Mouse (Mus musculus) Muller cell, postnatal 12 days (primary cell): ENCODE data around the gene Hspa2.
A peak's percentile ranks its signal among the peaks of the same experiment; 100 is the strongest.

Experiments
- DNase-seq: peaks from one replicate; pipeline ENCODE4 v3.0.0-alpha.2; 2015; ENCODE audit errors: inconsistent ontology term

Gene Hspa2

DNA sequence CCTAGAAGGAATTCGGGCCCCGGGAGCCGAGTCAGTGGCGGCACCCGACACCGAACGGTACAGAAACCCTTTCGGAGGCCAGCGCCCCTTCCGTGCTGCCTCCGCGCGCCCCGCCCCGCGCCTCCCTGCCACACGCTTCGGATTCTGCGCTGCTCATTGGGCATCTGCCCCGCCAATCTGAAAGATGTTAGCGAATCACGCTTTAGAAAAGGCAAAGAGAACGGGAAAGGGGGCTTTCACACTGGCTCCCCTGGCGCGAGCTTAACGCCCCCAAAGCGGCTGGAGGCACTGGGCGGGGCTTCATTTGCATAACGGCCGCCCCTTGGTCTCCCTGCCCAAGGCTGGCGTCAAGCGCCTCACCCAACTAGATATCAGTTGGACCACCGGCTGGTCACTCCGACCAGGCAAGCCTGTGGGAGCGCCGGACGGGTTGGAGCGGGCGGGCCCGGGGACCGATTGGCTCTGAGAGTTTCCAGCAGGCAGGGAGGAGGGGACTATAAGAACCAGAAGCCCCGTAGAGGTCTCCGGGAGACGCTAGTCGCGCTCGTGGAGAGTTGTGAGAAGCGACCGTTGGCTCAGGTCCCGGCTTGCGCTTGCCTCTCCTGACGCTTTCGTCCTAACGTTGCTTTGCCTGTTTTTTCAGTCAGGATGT is at the start of gene Hspa2:
Gene Hspa2 (plus strand): TSS at position 291 of the 652 bp plus-strand sequence.
- DNase-seq, result peak; percentile 100

DNA sequence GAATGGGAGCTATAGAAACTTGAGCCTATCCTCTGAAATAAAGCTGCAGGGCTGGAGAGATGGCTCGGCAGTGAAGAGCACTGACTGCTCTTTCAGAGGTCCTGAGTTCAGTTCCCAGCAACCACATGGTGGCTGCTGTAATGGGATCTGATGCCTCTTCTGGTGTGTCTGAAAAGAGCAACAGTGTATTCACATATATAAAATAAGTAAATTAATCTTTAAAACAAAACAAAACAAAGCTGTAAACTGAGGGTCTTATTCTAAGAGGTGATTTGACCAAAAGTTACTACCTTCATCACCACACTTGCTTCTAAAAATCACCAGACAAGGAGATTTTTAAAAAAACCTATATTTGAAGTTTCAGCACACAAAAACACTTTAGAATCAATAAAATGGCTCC is 43.1 kb upstream of the Hspa2 start:
- no peak for DNase-seq

DNA sequence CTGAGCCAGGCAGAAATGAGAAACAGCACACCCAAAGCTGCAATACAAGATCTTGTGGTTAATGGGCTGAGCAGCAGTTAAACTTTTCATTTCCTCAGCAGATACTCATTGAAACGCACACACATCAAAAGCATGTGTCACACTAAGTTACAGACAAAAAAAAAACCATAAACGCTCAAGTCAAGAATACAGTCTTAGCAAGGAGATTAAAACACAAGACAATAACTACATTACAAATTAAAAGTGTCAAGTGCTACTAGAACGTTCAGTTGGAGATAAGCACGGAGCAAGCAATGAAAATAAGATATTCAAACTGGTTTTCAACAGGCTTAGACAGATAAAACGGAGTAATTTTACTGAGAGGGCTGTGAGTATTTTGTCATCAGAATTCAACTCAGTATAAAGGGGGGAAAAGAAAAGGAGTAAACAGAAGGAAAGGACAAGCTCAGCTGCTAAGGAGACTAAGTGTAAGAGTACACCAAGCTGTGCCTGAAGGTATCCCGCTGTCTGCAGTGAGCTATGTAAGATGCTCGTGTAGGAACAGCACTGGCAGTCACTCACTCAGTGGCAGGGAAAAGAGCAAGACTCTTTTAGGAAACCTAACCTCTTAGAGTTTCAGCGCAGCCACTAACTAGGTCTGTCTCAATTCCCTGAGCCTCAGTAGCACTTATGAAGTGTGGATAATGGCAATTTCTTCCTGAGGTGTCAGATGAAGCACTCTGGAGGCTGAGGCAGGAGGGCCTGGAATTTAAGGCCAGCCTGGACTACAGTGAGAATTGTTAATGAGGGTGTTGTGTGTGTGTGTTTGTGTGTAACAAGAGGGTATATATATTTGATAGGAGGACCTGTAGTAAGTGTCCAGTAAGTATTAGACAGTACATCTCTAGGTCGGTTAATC is 42.3 kb upstream of the Hspa2 start:
- no peak for DNase-seq

DNA sequence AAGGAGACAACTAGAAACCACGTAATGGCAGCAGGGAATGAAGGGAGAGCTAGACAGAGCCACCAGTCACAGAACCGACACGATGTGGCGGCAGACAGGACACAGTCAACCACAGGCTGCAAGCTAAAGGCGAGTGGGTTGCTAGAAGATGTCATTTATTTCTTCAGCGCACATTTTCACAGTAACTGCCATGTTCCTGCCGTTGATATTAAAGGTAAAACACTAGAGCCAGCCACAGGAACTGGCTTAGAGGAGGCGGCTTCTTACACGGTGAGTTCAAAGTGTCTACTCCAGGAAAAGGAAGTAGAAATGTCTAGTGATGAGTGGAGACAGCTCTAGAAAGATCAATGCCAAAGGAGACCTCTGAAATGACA is 41.7 kb upstream of the Hspa2 start:
- no peak for DNase-seq

DNA sequence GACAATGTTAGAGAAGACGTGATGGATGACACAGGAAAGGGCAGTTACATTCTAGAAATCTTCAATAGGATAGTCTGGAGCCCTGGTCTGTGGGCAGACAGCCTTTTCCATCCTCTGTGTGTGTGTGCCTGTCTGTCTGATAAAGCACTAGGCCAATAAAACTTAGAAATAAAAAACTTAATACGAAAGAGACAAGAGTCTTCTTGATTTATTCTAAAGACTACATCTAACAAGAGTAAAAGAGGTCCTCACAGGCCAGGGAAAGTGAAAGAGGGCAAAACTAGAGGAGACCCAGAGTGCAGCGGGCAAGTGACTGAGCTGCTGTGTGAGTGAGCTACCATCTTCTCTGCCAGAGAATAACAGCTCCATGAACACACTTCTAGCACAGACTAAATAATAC is 37.7 kb upstream of the Hspa2 start:
- DNase-seq, result no peak

DNA sequence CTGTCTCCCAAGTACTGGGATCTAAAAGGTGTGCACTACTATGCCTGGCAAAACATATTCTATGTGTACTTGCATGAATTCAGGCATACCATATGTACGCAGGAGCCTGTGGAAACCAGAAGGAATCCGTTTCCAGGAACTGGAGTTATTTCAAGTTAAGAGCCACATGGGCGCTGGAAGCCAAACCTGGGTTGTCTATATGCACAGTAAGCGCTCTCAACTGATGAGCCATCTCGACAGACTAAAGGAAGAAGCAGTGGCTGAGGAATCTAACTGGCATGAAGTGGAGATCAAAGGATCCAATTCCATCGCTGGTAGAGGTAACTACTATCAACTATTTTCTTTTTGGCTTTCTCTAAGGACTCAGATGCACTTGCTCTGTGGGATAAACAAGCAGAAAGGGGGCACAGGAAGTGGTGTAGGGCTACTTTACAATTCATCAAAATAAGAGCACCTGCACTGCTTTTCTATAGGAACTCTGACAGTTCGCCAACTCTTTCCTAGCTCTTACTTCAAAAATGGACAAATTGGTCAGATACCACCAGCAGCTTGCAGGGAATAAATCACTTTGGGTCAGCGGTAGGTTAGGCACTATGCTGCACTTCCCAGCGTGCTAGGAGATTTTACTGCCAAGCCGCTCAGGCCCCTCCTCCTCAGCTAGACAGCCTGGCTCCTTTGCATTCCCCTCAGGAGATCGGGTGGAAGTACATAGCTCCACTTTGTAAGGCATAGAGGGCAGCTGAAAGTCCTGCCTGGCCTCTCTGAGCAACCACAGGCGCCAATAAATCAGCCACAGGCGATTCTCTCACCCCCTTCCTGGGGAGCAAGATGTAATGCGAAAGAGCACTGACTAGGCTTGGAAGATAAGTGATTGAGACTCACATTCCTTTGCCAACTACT is 36.6 kb upstream of the Hspa2 start:
- DNase-seq, result peak; percentile 64

DNA sequence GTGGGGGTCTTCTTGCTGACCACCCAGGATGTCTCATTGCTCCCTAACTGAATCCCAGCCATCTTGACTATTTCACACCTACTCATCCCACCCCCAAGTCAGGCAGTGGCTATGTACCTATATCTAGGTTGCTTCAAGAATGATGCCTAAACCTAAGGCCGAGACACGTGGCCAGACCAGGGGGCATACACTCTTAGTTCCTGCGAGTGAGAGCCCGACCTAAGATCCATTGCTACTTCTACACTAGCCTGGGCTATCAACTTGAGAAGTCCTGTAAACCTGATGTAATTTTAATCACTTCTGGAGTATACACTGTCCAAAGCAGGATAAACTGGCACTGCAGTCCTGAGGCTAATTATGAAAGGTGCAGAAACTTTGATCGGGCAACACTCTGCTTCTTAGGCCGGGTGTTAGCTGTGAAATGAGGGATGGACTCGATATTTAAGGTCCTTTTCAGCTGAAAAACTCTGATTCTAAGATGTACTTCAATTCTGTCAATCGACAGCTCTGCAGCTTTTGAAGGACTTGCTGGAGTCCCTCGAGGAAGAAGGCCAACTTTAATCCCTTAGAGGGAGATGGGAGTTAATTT is 35.7 kb upstream of the Hspa2 start:
- no peak for DNase-seq

DNA sequence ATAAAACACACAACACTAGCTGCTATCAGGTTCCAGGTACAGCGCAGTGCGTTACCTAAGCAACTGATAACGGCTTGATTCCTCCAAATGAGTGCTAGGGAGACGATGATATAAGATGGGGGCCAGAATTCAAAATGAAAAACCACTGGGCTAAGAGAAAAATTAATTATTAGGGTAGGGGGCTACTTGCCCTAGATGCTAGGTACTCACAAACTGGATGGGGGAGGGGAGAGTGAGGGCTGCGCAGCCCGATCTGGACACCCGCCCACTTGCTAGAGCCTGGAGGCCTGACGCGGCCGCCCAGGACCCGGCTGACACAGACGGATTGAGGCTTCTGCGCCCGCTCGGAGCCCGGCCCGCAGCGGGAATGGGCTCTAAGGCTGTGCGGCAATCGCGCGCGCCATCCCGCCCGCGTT is 35.2 kb upstream of the Hspa2 start:
- peak; percentile 12 for DNase-seq

DNA sequence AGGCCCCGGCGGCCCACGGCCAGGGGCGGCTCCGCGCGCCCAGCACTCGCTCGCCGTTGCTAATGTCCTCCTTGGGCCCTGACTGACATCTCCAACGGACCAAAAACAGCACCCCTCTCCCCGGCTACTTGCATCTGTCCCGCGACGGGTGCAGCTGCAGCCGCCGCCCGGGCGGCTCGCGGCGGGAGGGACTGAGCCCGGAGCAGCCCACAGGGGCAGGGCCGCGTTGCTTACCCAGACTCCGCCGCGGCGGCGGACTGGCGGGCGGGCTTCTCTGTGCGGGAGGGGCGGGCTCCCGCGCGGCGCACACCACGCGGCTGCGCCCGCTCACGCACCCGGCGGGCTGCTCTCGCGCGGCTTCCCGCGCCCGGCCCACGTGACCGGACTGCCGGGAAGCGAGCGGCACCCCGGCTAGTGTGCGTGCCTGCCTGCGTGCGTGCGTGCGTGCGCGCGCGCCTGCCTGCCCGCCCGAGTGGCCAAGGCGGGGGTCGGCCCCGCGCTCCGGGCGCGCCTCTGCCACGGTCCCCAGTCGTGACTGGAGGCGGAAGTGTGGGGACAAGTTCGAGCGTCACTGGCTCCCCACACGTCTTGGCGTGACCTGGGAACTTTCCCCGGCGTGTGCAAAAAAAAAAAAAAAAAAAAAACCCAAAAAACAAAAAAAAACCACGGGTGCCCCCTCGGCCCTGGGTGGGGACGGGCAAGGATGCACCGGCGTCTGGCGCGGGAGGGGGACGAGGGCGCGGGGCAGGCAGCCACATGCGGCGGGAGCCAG is 34.6 kb upstream of the Hspa2 start, which contains the start of gene Zbtb25:
Gene Zbtb25 (minus strand): TSS at position 397 of the 772 bp plus-strand sequence.
- peak; percentile 96 for DNase-seq

DNA sequence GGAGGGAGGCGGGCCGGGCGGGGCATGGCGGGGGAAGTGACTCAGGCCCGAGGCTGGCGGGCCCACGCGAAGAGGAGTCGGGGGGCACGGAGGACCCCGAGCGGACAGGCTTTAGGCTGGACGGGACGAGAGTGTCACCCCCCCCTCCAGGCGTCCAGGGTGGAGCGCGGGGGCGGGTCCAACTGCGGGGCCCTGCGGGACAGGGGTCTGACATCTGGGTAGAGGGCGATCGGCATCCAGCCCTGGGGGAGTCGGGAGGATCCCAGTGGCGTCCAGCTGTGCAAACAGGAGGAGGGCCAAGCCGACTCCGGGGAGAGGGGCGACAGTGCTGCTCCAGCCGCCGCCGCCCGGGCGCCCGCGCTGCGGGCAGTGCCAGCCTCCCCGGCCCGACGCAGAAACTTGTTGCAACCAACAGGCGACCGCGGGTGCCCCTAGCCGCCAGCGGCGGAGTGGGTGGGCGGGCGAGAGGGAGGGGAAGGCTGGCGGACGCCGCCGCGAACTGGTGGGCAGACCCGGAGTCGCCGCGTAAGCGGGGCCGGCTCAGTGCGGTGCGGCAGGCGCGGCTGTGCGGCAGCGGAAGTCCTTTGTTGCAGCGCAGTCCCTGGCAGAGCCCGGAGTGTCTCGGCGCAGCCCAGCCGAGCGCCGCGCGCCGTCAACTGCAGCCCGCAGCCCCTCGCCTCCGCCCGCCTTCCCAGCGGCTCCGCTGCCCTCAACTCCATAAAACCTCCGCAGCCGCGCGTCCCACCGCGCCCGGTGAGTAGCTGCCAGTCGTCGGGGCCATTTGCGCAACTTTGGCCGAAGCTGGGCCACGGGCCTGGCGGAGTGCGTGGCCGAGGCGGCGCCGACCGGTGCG is 33.8 kb upstream of the Hspa2 start, which contains the start of gene Zbtb1:
Gene Zbtb1 (plus strand): TSS at position 289 of the 853 bp plus-strand sequence.
- peak; percentile 94 for DNase-seq

DNA sequence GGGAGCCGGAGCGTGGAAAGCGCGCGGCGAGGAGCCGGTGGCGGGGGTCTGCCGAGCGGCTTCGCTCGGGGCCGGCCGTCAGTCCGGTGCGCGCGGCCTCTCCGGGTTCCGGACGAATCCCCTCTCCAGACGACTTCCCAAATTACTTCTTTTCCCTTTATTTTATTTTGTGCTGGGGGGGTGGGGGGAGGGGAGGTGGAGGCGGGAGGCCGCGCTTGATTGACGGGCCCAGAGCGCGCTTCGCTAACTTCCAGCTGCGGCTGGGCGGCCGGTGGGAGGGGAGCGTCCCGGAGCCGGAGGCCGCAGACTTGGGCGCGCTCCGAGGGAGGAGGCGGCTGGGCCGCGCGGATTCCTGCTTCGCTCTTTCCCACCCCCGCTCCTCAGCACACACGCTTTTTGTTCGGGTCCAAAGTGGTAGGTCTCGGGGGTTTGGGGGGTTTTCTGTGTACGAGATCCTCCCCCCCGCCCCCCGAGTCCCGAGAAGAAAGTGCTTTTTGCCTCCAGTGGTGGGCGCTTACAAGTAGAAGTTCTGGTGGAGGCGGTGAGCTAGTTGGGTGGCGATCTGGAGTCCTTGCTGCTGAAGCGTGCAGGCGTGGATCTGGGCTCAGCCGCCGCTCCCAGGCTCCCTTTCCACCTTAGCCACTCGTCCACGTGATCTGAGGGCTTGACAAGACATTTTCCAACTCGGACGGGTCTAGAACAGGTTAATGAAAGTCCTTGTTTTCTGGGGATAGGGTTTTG is 33.0 kb upstream of the Hspa2 start:
- DNase-seq, result peak; percentile 84

DNA sequence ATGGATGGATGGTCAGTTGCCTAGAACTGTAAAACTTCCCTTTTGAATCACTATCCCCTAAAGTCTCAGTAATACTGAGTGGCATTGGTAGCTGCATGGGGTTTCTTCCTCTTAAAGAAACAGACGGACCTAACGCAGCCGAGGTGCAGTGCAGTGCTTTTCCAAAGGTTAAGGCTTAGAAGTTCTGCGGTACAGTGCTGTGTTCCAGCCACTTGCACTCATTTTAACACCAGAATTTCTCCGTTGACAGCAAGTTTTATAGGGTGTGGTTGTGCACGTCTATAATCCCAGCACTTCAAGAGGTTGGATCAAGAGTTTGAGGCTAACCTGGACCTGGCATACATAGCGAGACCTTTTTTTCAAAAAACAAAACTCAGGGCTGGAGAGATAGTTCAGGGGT is 31.9 kb upstream of the Hspa2 start:
- DNase-seq, result no peak

DNA sequence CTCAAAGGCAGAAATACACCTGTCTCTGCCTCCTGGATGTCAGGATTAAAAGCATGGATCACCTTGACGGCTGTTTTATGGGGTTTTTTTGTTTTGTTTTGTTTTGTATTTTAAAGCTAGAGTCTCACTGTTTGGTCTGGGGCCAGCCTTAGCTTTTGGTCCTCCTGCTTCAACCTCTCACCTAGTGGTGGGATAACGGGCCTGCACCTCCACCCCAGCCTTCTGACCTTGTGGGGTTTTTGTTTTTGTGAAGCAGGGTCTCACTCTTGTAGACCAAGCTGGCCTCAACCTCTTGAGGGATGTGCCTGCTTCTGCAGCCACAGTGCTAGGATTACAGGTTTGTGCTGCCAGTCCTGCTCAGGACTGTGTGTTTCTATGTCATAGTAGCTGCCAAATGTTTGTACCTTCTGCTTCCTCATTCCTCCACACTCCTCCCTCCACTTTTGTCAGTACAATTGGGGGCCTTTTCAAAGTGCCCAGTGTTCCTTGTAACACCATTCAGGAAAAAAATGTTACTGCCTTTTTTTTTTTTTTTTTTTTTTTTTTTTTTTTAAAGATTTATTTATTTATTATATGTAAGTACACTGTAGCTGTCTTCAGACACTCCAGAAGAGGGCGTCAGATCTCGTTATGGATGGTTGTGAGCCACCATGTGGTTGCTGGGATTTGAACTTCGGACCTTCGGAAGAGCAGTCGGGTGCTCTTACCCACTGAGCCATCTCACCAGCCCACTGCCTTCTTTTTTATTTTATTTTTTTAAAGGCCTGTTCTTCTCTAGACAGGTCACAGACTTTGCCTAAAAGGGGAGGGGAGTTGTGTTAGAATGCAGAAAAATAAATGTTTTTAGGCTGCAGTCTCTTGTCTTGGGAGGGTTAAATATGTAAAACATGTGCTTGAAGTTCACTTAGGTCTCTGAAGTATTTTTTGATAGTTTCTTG is 30.8 kb upstream of the Hspa2 start:
- DNase-seq, result no peak

DNA sequence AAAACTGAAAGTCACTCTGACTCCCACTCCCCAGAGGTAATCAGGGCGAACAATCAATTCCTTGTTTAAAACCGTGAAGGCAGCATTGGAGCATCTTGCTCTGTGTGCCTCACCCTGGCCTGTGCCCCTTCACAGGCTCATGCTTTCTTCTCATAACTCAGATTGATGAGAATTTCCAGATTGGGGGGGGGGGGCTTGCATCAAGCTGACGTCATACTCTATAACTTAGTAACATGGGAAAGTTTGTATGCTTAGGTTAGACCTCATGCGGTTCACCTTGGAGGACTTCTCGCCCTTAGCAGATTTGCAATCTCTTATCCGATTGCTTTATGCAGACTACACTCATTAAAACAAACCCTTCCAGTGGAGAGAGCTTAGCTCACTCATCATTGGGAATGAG is 30.0 kb upstream of the Hspa2 start:
- DNase-seq, result no peak

DNA sequence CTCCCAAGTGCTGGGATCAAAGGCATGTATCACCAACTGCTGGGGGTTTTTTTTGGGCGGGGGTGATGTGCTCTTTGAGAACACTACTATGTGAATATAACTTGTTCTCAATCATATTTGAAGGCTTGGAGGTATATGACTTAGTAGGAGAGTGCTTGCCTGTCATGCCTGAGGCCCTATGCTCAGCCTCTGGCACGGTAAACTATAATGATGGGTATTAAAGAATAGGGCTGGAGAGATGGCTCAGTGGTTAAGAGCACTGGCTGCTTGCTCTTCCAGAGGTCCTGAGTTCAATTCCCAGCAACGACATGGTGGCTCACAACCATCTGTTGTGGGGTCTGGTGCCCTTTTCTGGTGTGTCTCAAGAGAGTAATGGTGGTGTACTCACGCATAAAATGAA is 29.1 kb upstream of the Hspa2 start:
- DNase-seq, result no peak

DNA sequence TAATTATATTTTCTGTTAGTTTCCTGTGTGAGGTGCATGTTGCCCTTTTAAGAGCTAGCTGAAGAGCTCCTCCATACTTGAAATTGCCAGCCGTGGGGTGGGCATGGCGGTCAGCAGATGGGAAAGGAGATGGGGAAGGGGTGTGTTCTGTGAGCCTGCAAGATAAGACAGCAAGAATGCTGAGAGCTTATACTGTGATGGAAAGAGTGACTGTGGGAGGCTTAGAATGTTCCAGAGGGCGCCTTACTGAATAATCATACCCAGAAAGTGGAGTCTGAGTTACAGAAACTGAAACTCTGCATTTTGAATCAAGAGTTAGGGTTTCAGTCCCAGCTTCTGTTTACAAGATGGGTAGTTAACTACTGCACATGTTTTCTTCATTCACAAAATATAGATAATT is 28.5 kb upstream of the Hspa2 start:
- DNase-seq, result no peak

DNA sequence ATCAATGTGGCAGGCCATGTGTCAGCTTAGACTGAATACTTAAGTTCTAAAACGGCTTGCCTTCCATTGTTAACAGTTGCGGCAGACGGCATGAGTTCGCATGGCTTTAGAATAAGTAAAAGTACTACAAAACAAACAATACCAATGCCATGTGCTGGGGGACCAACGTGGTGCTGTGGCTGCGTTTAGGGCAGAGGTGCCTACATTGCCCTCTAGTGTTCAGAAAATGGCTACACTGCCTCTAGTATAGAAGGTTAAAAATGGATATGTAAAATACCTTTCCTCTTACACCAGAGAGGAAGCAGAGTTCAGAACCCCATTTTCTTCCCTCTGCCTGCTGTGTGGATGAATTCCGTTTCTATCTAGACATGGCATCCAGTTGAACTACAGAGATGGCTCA is 27.3 kb upstream of the Hspa2 start:
- no peak for DNase-seq

DNA sequence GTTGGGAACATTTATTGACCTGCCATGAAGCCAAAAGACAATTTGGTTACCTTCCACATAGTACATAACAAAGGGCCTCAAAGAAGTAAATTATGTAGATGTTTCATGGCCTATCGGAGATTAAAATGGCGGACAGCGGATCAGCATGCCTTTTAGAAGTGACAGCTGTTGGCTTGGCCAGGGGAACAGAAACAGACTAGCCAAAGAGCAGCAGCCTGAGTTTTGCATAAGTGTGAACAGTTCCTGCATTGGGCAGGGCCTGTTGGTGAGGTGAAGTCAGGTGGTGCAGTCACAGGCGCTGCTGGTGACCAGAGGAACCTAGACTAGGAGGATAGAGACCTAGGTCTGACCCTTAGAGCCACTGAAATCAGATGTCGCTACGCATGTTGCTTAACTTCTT is 26.9 kb upstream of the Hspa2 start:
- DNase-seq, result no peak
